Mouse (Mus musculus): Measurements from ENCODE around the gene Serpinb1c.

Serpinb1c gene

GRCm38 (mm10) chr13:32853073-32853472 is 44.9 kb downstream of the Serpinb1c start:
- no peak for TF ChIP-seq CTCF (conservative IDR thresholded peaks at IDR 0.05; ENCODE audit: low read length)
- no peak for TF ChIP-seq NANOG (IDR thresholded peaks at IDR 0.05; ENCODE audit: borderline replicate concordance, low read length)
- no peak for TF ChIP-seq POU5F1 (IDR thresholded peaks at IDR 0.05; ENCODE audit: borderline replicate concordance, low read length)

GRCm38 (mm10) chr13:32852539-32852938 is 45.5 kb downstream of the Serpinb1c start:
- Histone ChIP-seq H3K4me1 (replicated peaks; ENCODE audit: low read depth, low read length) (peaks cover 20% of the 10 kb centered on the region), H3K4me3 (replicated peaks; ENCODE audit: low read length) (no peak overlapping the region), H3K9me3 (ENCODE audit: low read length) (no peaks in the 10 kb centered on the region), H3K27me3 (ENCODE audit: insufficient read depth, low read length) (no peaks in the 10 kb centered on the region), H3K36me3 (ENCODE audit: insufficient read depth, low read length) (no peaks in the 10 kb centered on the region)
- TF ChIP-seq NANOG (IDR thresholded peaks at IDR 0.05; ENCODE audit: borderline replicate concordance, low read length), result no peak
- no peak for TF ChIP-seq POU5F1 (IDR thresholded peaks at IDR 0.05; ENCODE audit: borderline replicate concordance, low read length)
- TF ChIP-seq CTCF (conservative IDR thresholded peaks at IDR 0.05; ENCODE audit: low read length), result no peak

More at GRCm38 (mm10) chr13:32853073-32853472, 44.9 kb downstream of the Serpinb1c start:
- H3K4me1 ChIP-seq (replicated peaks; ENCODE audit: low read depth, low read length), result peaks cover 20% of the 10 kb centered on the region
- no peaks in the 10 kb centered on the region for H3K27me3 ChIP-seq (ENCODE audit: insufficient read depth, low read length)
- no peaks in the 10 kb centered on the region for H3K36me3 ChIP-seq (ENCODE audit: insufficient read depth, low read length)
- H3K9me3 ChIP-seq (ENCODE audit: low read length), result no peaks in the 10 kb centered on the region
- H3K4me3 ChIP-seq (replicated peaks; ENCODE audit: low read length), result no peak overlapping the region

DNA sequence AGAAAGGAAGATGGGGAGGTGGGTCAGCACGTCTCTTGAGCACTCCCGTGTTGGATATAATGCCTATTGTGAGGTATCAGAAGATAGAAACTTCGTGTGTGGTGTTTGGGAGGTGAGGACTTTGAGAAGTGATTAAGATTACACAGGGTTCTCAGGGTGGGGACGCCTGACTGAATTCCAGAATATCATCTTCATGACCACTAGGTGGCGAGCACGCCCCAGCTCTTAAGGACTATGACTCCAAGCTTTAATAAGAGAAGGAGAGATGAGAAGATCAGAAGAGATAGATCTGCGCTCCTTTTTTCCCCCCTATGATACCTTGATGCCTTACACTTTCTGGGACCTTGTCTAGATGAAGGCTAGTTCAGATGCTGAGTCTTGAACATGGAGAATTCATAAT is 46.0 kb downstream of the Serpinb1c start:
- Histone ChIP-seq H3K4me1 (replicated peaks; ENCODE audit: low read depth, low read length) (peaks cover 20% of the 10 kb centered on the region), H3K9me3 (ENCODE audit: low read length) (no peaks in the 10 kb centered on the region), H3K27me3 (ENCODE audit: insufficient read depth, low read length) (no peaks in the 10 kb centered on the region), H3K36me3 (ENCODE audit: insufficient read depth, low read length) (no peaks in the 10 kb centered on the region), H3K4me3 (replicated peaks; ENCODE audit: low read length) (no peak overlapping the region)
- TF ChIP-seq CTCF (conservative IDR thresholded peaks at IDR 0.05; ENCODE audit: low read length) (peak; percentile 52), POU5F1 (IDR thresholded peaks at IDR 0.05; ENCODE audit: borderline replicate concordance, low read length) (no peak)

DNA sequence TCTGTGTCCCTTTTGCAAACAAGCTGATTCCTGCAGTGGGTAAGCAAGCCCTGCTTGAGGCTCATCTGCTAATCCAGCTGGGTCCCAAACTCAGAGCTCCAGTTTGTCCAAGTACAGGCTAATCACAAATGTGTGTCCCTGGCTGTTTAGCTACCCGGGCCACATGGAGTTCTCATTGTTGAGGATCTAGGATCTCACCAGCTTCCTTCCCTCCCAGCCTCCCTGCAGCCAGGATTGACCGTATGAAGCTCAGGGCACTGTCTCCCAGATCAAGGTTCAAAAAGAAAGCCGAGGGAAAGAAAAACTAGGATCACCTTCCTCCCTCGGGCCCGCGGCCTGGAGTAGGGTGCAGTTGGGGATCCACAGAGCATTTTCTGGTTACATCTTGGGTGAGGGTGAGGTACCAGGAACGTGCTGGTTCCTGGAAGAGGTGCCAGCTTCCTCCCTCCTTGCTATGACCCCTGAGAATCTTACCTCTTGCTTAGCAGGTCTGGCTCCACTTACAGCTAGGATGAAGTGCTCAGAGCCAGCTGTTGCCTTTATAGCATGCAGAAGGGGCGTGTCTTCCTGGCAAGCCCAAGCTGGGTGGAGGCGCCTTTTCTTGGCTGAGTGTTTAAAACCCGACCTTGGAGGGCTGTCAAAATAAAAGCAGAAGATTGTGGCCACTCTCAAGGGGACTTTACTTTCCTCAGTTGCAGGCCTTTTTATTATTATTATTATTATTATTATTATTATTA is 47.2 kb downstream of the Serpinb1c start, which contains the start of gene Serpinb1a:
Serpinb1a (minus strand) TSS at position 518 of the 737 bp plus-strand sequence.
- Histone ChIP-seq H3K36me3 (ENCODE audit: insufficient read depth, low read length) (no peaks in the 10 kb centered on the region), H3K4me3 (replicated peaks; ENCODE audit: low read length) (no peak within 1 kb of the TSS), H3K9me3 (ENCODE audit: low read length) (no peaks in the 10 kb centered on the region), H3K4me1 (replicated peaks; ENCODE audit: low read depth, low read length) (peaks cover 20% of the 10 kb centered on the region), H3K27me3 (ENCODE audit: insufficient read depth, low read length) (no peaks in the 10 kb centered on the region)
- no peak for TF ChIP-seq CTCF (conservative IDR thresholded peaks at IDR 0.05; ENCODE audit: low read length)
- no peak for TF ChIP-seq NANOG (IDR thresholded peaks at IDR 0.05; ENCODE audit: borderline replicate concordance, low read length)
- TF ChIP-seq POU5F1 (IDR thresholded peaks at IDR 0.05; ENCODE audit: borderline replicate concordance, low read length), result no peak

DNA sequence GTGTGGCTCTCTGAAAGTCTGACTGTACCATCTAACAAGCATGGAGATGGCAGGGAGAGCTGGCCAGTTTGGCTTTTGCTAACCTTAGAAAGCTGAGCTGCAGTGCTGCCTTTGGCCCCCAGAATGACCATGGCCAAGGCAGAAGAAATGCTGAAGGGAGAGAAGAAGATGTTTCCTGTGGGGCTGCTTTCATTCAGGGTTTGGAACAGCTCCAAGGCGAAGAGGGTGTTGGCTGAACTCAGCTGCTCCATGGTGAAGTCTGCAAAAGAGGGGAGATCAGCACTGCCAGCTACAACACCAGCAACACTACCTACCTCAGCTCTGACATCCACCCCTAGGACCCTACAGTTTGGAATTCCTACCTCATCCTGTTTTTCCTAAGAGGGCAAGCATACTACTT is 47.9 kb downstream of the Serpinb1c start:
- Histone ChIP-seq H3K9me3 (ENCODE audit: low read length) (no peaks in the 10 kb centered on the region), H3K4me3 (replicated peaks; ENCODE audit: low read length) (no peak overlapping the region), H3K36me3 (ENCODE audit: insufficient read depth, low read length) (no peaks in the 10 kb centered on the region), H3K4me1 (replicated peaks; ENCODE audit: low read depth, low read length) (peaks cover 20% of the 10 kb centered on the region), H3K27me3 (ENCODE audit: insufficient read depth, low read length) (no peaks in the 10 kb centered on the region)
- TF ChIP-seq NANOG (IDR thresholded peaks at IDR 0.05; ENCODE audit: borderline replicate concordance, low read length) (no peak), POU5F1 (IDR thresholded peaks at IDR 0.05; ENCODE audit: borderline replicate concordance, low read length) (no peak), CTCF (conservative IDR thresholded peaks at IDR 0.05; ENCODE audit: low read length) (no peak)

- peaks cover 20% of the 10 kb centered on the region for H3K4me1 ChIP-seq (replicated peaks; ENCODE audit: low read depth, low read length)
- TF ChIP-seq NANOG (IDR thresholded peaks at IDR 0.05; ENCODE audit: borderline replicate concordance, low read length) (no peak), CTCF (conservative IDR thresholded peaks at IDR 0.05; ENCODE audit: low read length) (no peak), POU5F1 (IDR thresholded peaks at IDR 0.05; ENCODE audit: borderline replicate concordance, low read length) (no peak)
- H3K27me3 ChIP-seq (ENCODE audit: insufficient read depth, low read length), result no peaks in the 10 kb centered on the region
- H3K4me3 ChIP-seq (replicated peaks; ENCODE audit: low read length), result no peak overlapping the region
- H3K9me3 ChIP-seq (ENCODE audit: low read length), result no peaks in the 10 kb centered on the region
- no peaks in the 10 kb centered on the region for H3K36me3 ChIP-seq (ENCODE audit: insufficient read depth, low read length)
Observed at GRCm38 (mm10) chr13:32849531-32850123, 48.4 kb downstream of the Serpinb1c start.

GRCm38 (mm10) chr13:32849092-32849491 is 48.9 kb downstream of the Serpinb1c start:
- Histone ChIP-seq H3K27me3 (ENCODE audit: insufficient read depth, low read length) (no peaks in the 10 kb centered on the region), H3K4me1 (replicated peaks; ENCODE audit: low read depth, low read length) (peaks cover 20% of the 10 kb centered on the region), H3K36me3 (ENCODE audit: insufficient read depth, low read length) (no peaks in the 10 kb centered on the region), H3K9me3 (ENCODE audit: low read length) (peaks cover 2% of the 10 kb centered on the region; the same call in 1 of the 2 replicates), H3K4me3 (replicated peaks; ENCODE audit: low read length) (no peak overlapping the region)
- TF ChIP-seq CTCF (conservative IDR thresholded peaks at IDR 0.05; ENCODE audit: low read length) (no peak), POU5F1 (IDR thresholded peaks at IDR 0.05; ENCODE audit: borderline replicate concordance, low read length) (no peak), NANOG (IDR thresholded peaks at IDR 0.05; ENCODE audit: borderline replicate concordance, low read length) (no peak)

DNA sequence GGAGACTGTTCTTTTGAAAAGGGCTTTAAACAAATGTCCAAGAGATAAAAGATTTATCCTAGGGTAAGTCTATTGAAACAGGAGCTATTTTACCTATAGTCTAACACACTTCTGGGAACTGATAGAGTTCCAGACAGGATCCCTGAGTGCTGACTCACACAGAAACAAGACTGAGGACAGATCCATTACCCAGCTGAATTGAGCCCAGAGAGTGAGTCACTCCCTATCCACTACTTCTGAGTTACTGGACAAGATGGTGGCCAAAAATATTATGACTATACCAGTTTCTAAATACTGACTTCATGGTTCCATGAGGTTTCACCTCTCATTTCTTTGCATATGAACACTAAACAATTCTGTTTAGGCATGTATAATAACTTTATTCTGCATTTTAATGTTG is 51.8 kb downstream of the Serpinb1c start:
- H3K27me3 ChIP-seq (ENCODE audit: insufficient read depth, low read length), result no peaks in the 10 kb centered on the region
- TF ChIP-seq POU5F1 (IDR thresholded peaks at IDR 0.05; ENCODE audit: borderline replicate concordance, low read length), result no peak
- TF ChIP-seq NANOG (IDR thresholded peaks at IDR 0.05; ENCODE audit: borderline replicate concordance, low read length), result no peak
- TF ChIP-seq CTCF (conservative IDR thresholded peaks at IDR 0.05; ENCODE audit: low read length), result no peak
- H3K36me3 ChIP-seq (ENCODE audit: insufficient read depth, low read length), result no peaks in the 10 kb centered on the region
- H3K4me3 ChIP-seq (replicated peaks; ENCODE audit: low read length), result no peak overlapping the region
- peaks cover 14% of the 10 kb centered on the region for H3K4me1 ChIP-seq (replicated peaks; ENCODE audit: low read depth, low read length)
- H3K9me3 ChIP-seq (ENCODE audit: low read length), result peaks cover 29% of the 10 kb centered on the region
